Mouse (Mus musculus) liver, adult 2 months (tissue): ENCODE data around the gene Dock1. TPM values are rescaled to one million over a fixed set of nuclear protein-coding genes. Genes with fewer than 3 reads are reported as not detected.

Experiments
- DNase-seq: peaks from one replicate; pipeline ENCODE4 v3.0.0-alpha.2; 2011; ENCODE audit warnings: low read depth, low spot score; ENCODE audit errors: extremely low read depth
- H3K27ac ChIP-seq: fragments of 200-500 bp; replicated peaks from 2 replicates; pipeline ENCODE4 v1.5.1; 2012; ENCODE audit warnings: low read depth, mild to moderate bottlenecking, control low read depth, inconsistent platforms, low read length; ENCODE audit not compliant: insufficient read depth
- H3K27me3 ChIP-seq: fragments of 200-500 bp; 2 replicates; pipeline ENCODE4 v1.6.1; 2012; ENCODE audit warnings: mild to moderate bottlenecking, moderate library complexity, low read length, inconsistent platforms; ENCODE audit not compliant: control insufficient read depth, insufficient read depth
- H3K36me3 ChIP-seq: fragments of 200-500 bp; 2 replicates; pipeline ENCODE4 v1.6.1; 2012; ENCODE audit warnings: low read length, inconsistent platforms; ENCODE audit not compliant: control insufficient read depth, insufficient read depth
- H3K4me1 ChIP-seq: fragments of 200-500 bp; 2 replicates; pipeline ENCODE4 v1.6.1; 2011; ENCODE audit warnings: low read length; ENCODE audit not compliant: control insufficient read depth, insufficient read depth
- H3K4me3 ChIP-seq: fragments of 200-500 bp; 2 replicates; pipeline ENCODE4 v1.5.1; 2011; ENCODE audit warnings: low read depth, mild to moderate bottlenecking, control low read depth, low read length, moderate library complexity; ENCODE audit not compliant: insufficient read depth
- H3K79me2 ChIP-seq: fragments of 200-500 bp; 2 replicates; pipeline ENCODE4 v1.6.1; 2012; ENCODE audit warnings: inconsistent platforms, mild to moderate bottlenecking, low read length, moderate library complexity; ENCODE audit not compliant: control insufficient read depth, insufficient read depth
- H3K9ac ChIP-seq: fragments of 200-500 bp; 2 replicates; pipeline ENCODE4 v1.6.1; 2012; ENCODE audit warnings: low read depth, mild to moderate bottlenecking, control low read depth, inconsistent platforms, low read length
- CTCF ChIP-seq: fragments of 200-500 bp; IDR thresholded peaks from 2 replicates; pipeline ENCODE4 v1.5.1; 2011; ENCODE audit warnings: low read depth, low read length, control low read depth
- POLR2A ChIP-seq: fragments of 200-500 bp; IDR thresholded peaks from 2 replicates; pipeline ENCODE4 v1.6.1; 2011; ENCODE audit warnings: low read length, control low read depth; ENCODE audit not compliant: insufficient read depth; ENCODE audit errors: extremely low read depth
- WGBS: fragments of 180-500 bp; shearing (Covaris S2); methylation state at CpG from one replicate; pipeline ENCODE4 v1.1.7; 2018; 5-methylcytosine and 5-hydroxymethylcytosine counted together
- polyA plus RNA-seq: library from polyadenylated mRNA; depleted of rRNA; stranded (reverse); fragments of >200 nt; gene quantifications from 2 replicates; pipeline ENCODE4 v1.2.3, GENCODE M21; 2012
- total RNA-seq: library from RNA; depleted of rRNA; stranded (reverse); fragments of >200 nt; gene quantifications from 2 replicates; pipeline ENCODE4 v1.2.3, GENCODE M21; 2014

Dock1 gene
- total and polyA plus RNA-seq, 2 experiments: 2.4 to 17.0 TPM

DNA sequence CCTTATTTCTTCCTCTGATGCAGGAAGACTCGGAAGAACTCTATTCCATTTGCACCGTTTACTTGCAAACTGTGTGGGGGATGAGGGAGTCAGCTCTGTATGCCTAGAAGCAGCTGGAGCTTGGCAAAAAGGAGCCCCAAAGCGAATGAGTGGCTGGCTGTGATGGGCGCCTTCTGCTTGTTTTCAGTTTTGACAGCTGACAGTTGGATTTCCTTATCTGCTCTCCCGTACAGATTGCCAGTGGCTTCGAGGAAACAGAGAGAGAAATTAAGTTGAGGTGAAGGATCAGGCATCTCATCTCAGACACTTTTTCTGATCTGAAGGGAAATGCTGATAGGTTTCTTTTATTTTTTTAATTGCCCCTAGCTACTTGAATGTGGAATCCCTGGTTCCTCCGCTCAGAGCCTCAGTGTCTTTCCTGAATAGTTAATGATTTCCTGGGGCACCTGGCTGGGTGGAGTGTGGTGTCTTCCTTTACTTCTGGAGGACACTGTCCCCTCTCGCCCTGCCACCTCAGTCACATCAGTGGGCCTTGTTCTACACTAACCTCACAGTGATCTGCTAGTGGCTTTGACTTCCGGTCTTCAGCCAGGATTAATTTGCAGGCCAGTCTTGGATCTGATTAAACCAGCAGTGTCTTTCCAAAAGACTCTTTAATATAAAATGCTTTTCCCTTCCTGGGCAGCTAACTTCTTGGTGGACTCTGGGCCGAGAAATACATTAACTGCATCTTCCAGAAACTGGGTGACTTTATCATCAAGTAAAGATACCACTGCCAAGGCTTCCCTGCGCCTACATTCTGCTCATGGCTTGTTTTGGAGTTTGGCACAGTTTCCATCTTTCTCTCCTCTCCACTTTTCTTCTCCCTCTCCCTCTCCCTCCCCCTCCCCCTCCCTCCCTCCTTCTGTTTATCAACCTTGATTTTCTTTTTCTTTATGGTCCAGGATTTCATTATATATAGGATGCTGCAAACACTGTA, 55.4 kb downstream of the Dock1 start:
- H3K9ac ChIP-seq: no peak overlapping the region
- peaks cover 2% of the 10 kb centered on the region; the same call in 1 of the 2 replicates for H3K36me3 ChIP-seq
- no peak for TF ChIP-seq POLR2A
- no peak for TF ChIP-seq CTCF
- no peaks in the 10 kb centered on the region for H3K79me2 ChIP-seq
- no peaks in the 10 kb centered on the region for H3K4me1 ChIP-seq
- no peaks in the 10 kb centered on the region for H3K27me3 ChIP-seq
- no peak for DNase-seq
- 76% methylated on average over 11 of the region's 11 CpGs for WGBS
- H3K4me3 ChIP-seq: no peak overlapping the region
- H3K27ac ChIP-seq: no peak overlapping the region

DNA sequence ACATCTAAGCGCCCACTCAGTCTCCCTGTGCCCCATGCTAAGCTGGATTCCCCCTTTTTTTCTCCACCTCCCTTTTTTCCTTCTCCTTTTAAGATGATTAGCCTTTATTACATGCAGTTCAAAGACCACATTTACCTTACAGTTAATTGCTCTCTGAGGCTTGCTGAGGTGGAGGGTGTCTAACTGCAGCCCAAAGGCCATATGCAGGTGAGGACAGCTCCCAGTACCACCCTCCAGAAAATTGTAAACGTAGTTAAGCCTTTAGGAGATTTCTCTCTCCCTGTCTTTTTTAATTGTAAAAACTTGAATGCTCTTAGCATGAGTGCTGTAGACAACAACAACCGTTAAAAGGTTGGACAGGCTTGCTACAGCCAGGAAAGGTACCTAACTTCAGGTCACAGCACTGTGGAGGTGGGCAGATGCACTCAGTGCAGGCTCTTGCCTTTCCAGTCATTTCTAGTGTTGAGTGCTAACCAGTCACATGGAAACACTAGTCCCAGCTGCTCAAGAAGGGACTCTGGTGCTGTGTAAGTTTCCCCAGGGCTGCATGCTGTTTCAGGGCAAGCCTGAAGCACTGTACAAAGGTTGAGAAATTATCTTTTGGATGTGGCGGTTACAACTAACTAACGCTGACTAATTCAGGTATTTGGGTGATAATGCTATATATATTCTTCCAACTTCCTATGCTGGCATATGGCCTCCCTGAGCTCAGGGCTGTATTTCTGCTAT, 56.2 kb downstream of the Dock1 start:
- no peak for DNase-seq
- Histone ChIP-seq H3K27me3 (no peaks in the 10 kb centered on the region), H3K79me2 (no peaks in the 10 kb centered on the region), H3K36me3 (peaks cover 2% of the 10 kb centered on the region; the same call in 1 of the 2 replicates), H3K9ac (no peak overlapping the region), H3K4me1 (no peaks in the 10 kb centered on the region), H3K4me3 (no peak overlapping the region), H3K27ac (no peak overlapping the region)
- TF ChIP-seq CTCF: no peak
- no peak for TF ChIP-seq POLR2A
- WGBS: 97% methylated on average over 5 of the region's 5 CpGs

DNA sequence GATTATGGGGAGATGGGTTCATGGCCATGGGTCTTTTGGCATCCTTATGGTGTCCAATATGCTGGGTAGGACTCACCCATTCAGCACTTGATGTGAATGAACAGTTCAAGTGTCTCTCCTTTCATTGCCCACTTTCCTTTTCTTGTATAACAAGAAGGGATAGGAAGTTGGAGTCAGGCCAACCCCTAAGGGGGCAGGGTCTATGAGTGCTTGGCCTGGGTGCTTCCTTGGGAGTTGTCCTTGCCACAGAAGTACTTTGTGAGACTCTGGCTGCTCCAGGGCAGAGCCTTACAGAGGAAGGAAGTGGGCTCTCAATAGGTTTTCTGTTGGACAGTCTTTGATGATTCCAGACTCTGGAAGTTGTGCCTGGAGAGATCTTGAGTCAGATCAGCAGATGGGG, 58.9 kb downstream of the Dock1 start:
- no peak overlapping the region for H3K9ac ChIP-seq
- H3K36me3 ChIP-seq: peaks cover 7% of the 10 kb centered on the region; the same call in 1 of the 2 replicates
- H3K79me2 ChIP-seq: no peaks in the 10 kb centered on the region
- H3K27ac ChIP-seq: no peak overlapping the region
- DNase-seq: no peak
- no peak overlapping the region for H3K4me3 ChIP-seq
- TF ChIP-seq POLR2A (no peak), CTCF (no peak)
- no peaks in the 10 kb centered on the region for H3K4me1 ChIP-seq
- H3K27me3 ChIP-seq: no peaks in the 10 kb centered on the region

DNA sequence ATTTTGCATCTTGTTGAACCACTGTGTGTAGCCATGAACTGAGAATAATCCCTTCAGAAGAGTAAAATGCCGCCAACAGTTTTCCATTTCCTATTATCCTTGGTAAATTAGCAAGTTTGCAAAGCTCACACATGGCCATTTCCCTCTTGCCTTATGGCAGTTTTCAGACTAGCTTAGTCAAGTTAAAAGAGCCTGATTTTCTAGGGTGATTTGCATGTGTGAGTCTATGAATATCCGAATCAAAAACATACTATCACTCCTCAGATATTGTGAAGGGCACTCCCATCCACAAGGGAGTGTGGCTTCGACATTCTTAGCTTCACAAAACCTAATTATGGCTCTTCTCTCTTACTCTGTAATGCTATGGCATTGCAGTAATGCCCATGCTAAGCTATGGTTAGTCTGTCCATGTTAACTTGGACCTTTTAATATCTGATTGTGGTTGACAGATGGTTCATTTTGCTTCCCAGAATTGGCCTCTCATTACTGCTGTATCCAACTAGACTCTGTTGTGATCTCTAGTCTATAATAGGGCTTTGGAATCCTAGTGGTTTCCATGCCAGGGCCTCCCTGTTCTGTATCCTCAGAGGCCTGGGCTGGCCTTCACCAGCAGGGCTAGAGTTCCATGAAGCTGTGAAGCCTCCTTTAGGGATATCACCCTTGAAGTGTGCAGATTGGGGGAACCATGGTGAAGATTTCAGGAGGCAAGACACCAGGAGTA, 60.1 kb downstream of the Dock1 start:
- Histone ChIP-seq H3K4me1 (no peaks in the 10 kb centered on the region), H3K79me2 (no peaks in the 10 kb centered on the region), H3K27me3 (no peaks in the 10 kb centered on the region), H3K4me3 (no peak overlapping the region), H3K9ac (no peak overlapping the region), H3K27ac (no peak overlapping the region), H3K36me3 (peaks cover 7% of the 10 kb centered on the region; the same call in 1 of the 2 replicates)
- DNase-seq: no peak
- TF ChIP-seq CTCF (no peak), POLR2A (no peak)
- 94% methylated on average over 3 of the region's 3 CpGs for WGBS

DNA sequence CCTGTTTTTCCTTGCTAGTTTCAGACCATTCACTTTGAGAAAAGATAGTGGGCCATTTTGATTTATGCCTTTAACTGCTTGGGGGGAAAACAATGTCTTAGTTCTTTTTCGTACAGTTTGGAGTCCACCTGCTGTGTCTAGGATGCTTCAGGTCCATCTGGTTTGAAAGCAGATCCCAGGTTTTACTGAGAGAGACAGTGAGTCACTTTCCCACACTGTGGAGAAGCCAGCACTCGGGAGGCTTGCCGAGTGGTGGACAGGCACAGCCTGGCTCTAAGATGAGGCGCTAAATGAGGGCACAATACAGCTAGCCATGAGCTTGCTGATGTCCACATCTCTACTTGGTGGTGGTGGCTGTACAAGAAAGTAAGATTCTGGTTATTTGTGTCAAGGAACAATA, 76.6 kb downstream of the Dock1 start:
- TF ChIP-seq POLR2A: no peak
- no peak for TF ChIP-seq CTCF
- Histone ChIP-seq H3K27ac (no peak overlapping the region), H3K9ac (no peak overlapping the region), H3K36me3 (peaks cover 35% of the 10 kb centered on the region), H3K4me3 (no peak overlapping the region), H3K27me3 (no peaks in the 10 kb centered on the region; the same call in 1 of the 2 replicates), H3K79me2 (no peaks in the 10 kb centered on the region), H3K4me1 (peaks cover 2% of the 10 kb centered on the region; the same call in 1 of the 2 replicates)
- 98% methylated on average over 4 of the region's 4 CpGs for WGBS
- no peak for DNase-seq
